Mouse (Mus musculus) heart, embryonic 15.5 days (tissue): Measurements from ENCODE around the gene Cdk14. TPM values are rescaled to one million over a fixed set of nuclear protein-coding genes. Genes with fewer than 3 reads are reported as not detected.

Source experiments
- ATAC-seq: fragments of 200-750 bp; cut with Nextera tagmentation; replicated peaks from 2 replicates; pipeline ENCODE4 v1.8.0; 2017; ENCODE audit warnings: low read depth, moderate TSS enrichment; ENCODE audit not compliant: insufficient number of reproducible peaks, insufficient read depth, low FRiP score
- H3K27ac ChIP-seq: fragments of 300-500 bp; sonication (generic); 2 replicates; pipeline ENCODE4 v1.5.1; 2015; ENCODE audit warnings: mild to moderate bottlenecking, inconsistent platforms
- H3K27me3 ChIP-seq: fragments of 300-500 bp; sonication (generic); 2 replicates; pipeline ENCODE4 v1.6.1; 2015; ENCODE audit warnings: inconsistent platforms
- H3K36me3 ChIP-seq: fragments of 300-500 bp; sonication (generic); 2 replicates; pipeline ENCODE4 v1.6.1; 2015; ENCODE audit warnings: mild to moderate bottlenecking, inconsistent platforms
- H3K4me1 ChIP-seq: fragments of 300-500 bp; sonication (generic); replicated peaks from 2 replicates; pipeline ENCODE4 v1.6.1; 2015; ENCODE audit warnings: inconsistent platforms
- H3K4me2 ChIP-seq: fragments of 300-500 bp; sonication (generic); 2 replicates; pipeline ENCODE4 v1.6.1; 2015; ENCODE audit warnings: inconsistent platforms, mild to moderate bottlenecking, moderate library complexity
- H3K4me3 ChIP-seq: fragments of 300-500 bp; sonication (generic); 2 replicates; pipeline ENCODE4 v1.5.1; 2015; ENCODE audit warnings: mild to moderate bottlenecking, inconsistent platforms
- H3K9ac ChIP-seq: fragments of 300-500 bp; sonication (generic); 2 replicates; pipeline ENCODE4 v1.6.1; 2015; ENCODE audit warnings: mild to moderate bottlenecking, inconsistent platforms
- H3K9me3 ChIP-seq: fragments of 300-500 bp; sonication (generic); replicated peaks from 2 replicates; pipeline ENCODE4 v1.6.1; 2016; ENCODE audit warnings: inconsistent platforms
- WGBS: fragments of 180-500 bp; shearing (Covaris S2); methylation state at CpG from one replicate; pipeline ENCODE4 v1.1.7; 2015; ENCODE audit warnings: mixed read lengths; 5-methylcytosine and 5-hydroxymethylcytosine counted together
- polyA plus RNA-seq: library from polyadenylated mRNA; unstranded; fragments of >200 nt; fragmentation: Nextera tagmentation; extraction: Ambion mirVana; gene quantifications from 2 replicates; pipeline ENCODE4 v1.2.1, GENCODE M21; 2015

Cdk14 gene
- polyA plus RNA-seq, 1 experiment from 2014 or later = 12.0 TPM

- WGBS = 83% methylated on average over 14 of the region's 14 CpGs
- no peak overlapping the region for H3K4me2 ChIP-seq
- no peaks in the 10 kb centered on the region for H3K27me3 ChIP-seq
- no peaks in the 10 kb centered on the region for H3K36me3 ChIP-seq
- no peak overlapping the region for H3K27ac ChIP-seq
- no peak overlapping the region for H3K9ac ChIP-seq
- H3K4me1 ChIP-seq = peaks cover 11% of the 10 kb centered on the region; the same call in 1 of the 2 replicates
- H3K4me3 ChIP-seq = no peak overlapping the region
- no peaks in the 10 kb centered on the region for H3K9me3 ChIP-seq
- ATAC-seq = no peak
Measured at GRCm38 (mm10) chr5:5365285-5366076, 54.6 kb downstream of the Cdk14 start.

- ATAC-seq = no peak
- Histone ChIP-seq H3K9me3 (no peaks in the 10 kb centered on the region), H3K27me3 (no peaks in the 10 kb centered on the region), H3K27ac (no peak overlapping the region), H3K9ac (no peak overlapping the region), H3K4me3 (no peak overlapping the region), H3K36me3 (no peaks in the 10 kb centered on the region), H3K4me2 (no peak overlapping the region), H3K4me1 (peaks cover 11% of the 10 kb centered on the region; the same call in 1 of the 2 replicates)
- WGBS = 95% methylated on average over 3 of the region's 3 CpGs
Measured at GRCm38 (mm10) chr5:5361684-5362083, 58.4 kb downstream of the Cdk14 start.

- no peak overlapping the region for H3K9ac ChIP-seq
- ATAC-seq = no peak
- H3K27ac ChIP-seq = no peak overlapping the region
Measured at GRCm38 (mm10) chr5:5360338-5360737, 59.8 kb downstream of the Cdk14 start.

GRCm38 (mm10) chr5:5359915-5360314 is 60.2 kb downstream of the Cdk14 start:
- Histone ChIP-seq H3K4me3 (no peak overlapping the region), H3K27me3 (no peaks in the 10 kb centered on the region), H3K9ac (no peak overlapping the region), H3K9me3 (no peaks in the 10 kb centered on the region), H3K36me3 (no peaks in the 10 kb centered on the region), H3K4me2 (no peak overlapping the region), H3K27ac (no peak overlapping the region), H3K4me1 (peaks cover 11% of the 10 kb centered on the region; the same call in 1 of the 2 replicates)
- no peak for ATAC-seq
- WGBS = 81% methylated on average over 3 of the region's 3 CpGs

More at GRCm38 (mm10) chr5:5360338-5360737, 59.8 kb downstream of the Cdk14 start:
- Histone ChIP-seq H3K4me1 (peaks cover 11% of the 10 kb centered on the region; the same call in 1 of the 2 replicates), H3K4me3 (no peak overlapping the region), H3K4me2 (no peak overlapping the region), H3K9me3 (no peaks in the 10 kb centered on the region), H3K27me3 (no peaks in the 10 kb centered on the region), H3K36me3 (no peaks in the 10 kb centered on the region)
- WGBS = 85% methylated on average over 5 of the region's 5 CpGs

- no peaks in the 10 kb centered on the region for H3K27me3 ChIP-seq
- no peak overlapping the region for H3K4me2 ChIP-seq
- no peak overlapping the region for H3K27ac ChIP-seq
- no peaks in the 10 kb centered on the region for H3K36me3 ChIP-seq
- no peak overlapping the region for H3K9ac ChIP-seq
- H3K4me1 ChIP-seq = peaks cover 12% of the 10 kb centered on the region
- H3K9me3 ChIP-seq = no peaks in the 10 kb centered on the region
- no peak overlapping the region for H3K4me3 ChIP-seq
- WGBS = 98% methylated on average over 5 of the region's 5 CpGs
- ATAC-seq = no peak
Measured at GRCm38 (mm10) chr5:5359370-5359769, 60.7 kb downstream of the Cdk14 start.

- Histone ChIP-seq H3K36me3 (no peaks in the 10 kb centered on the region), H3K4me1 (peaks cover 16% of the 10 kb centered on the region), H3K4me2 (peak overlapping the region; percentile 14; the same call in 1 of the 2 replicates), H3K27me3 (no peaks in the 10 kb centered on the region), H3K27ac (no peak overlapping the region), H3K9ac (no peak overlapping the region), H3K9me3 (no peaks in the 10 kb centered on the region), H3K4me3 (no peak overlapping the region)
- WGBS = 53% methylated on average over 18 of the region's 18 CpGs
- ATAC-seq = no peak
Measured at GRCm38 (mm10) chr5:5358019-5358717, 61.9 kb downstream of the Cdk14 start.

DNA sequence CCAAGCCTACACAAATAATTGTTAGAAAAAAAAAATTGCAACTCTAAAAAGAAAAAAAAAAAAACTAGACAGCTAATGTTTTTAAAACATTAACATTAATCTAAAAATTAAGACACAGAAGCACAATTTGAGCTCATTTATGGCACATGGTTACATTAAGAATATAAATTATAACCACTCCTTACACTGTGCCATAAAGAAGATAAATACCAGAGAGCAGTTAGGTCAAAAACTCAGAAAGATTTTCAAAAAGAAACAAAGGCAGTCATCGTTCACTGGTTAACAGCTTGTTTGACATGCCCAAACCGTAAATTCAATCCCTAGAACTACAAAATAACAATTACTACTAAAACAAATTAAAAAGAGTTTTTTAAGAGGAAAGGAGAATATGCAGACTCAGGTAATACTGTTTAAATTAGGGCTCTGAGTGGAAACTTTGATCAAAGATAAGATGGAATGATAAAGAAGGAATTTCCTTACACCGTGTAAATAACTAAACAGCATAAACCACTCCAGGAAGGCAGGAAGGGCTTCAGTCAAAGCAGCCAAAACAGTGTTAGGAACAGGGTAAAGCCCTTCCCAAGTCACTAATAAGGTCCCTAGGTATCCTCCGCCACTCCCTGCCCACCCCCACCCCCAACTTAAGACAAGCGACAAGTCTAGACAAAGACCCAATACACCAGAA is 65.3 kb downstream of the Cdk14 start:
- Histone ChIP-seq H3K4me2 (no peak overlapping the region), H3K27me3 (no peaks in the 10 kb centered on the region), H3K36me3 (no peaks in the 10 kb centered on the region), H3K4me3 (no peak overlapping the region), H3K27ac (no peak overlapping the region), H3K9me3 (no peaks in the 10 kb centered on the region), H3K4me1 (peaks cover 16% of the 10 kb centered on the region), H3K9ac (no peak overlapping the region)
- WGBS = 46% methylated on average over 5 of the region's 5 CpGs
- no peak for ATAC-seq

DNA sequence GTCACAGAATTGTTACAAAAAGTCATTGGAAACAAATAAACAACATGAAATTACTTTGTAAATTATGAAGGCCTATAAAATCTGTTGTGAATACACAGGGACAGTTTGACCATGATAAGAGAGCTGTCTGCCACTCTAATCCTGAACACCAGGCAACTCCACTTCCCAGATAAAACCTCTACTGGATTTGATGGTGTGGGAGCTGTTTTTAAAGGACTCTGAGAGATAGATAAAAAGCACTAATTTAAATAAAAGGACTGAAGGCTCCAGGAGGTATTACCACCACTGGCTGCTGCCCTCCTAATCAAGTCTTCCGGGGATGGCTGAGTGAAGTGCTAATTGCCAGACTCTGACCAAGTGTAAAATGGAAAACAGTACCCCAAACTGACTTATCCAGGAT is 66.2 kb downstream of the Cdk14 start:
- ATAC-seq = no peak
- Histone ChIP-seq H3K9me3 (no peaks in the 10 kb centered on the region), H3K4me3 (no peak overlapping the region), H3K36me3 (no peaks in the 10 kb centered on the region), H3K27me3 (no peaks in the 10 kb centered on the region), H3K9ac (no peak overlapping the region), H3K4me2 (no peak overlapping the region), H3K27ac (no peak overlapping the region), H3K4me1 (peaks cover 16% of the 10 kb centered on the region)
- WGBS = 20% methylated on average over 1 of the region's 1 CpGs

- Histone ChIP-seq H3K9me3 (no peaks in the 10 kb centered on the region), H3K36me3 (no peaks in the 10 kb centered on the region), H3K27me3 (no peaks in the 10 kb centered on the region), H3K4me1 (peaks cover 35% of the 10 kb centered on the region), H3K4me2 (no peak overlapping the region), H3K4me3 (no peak overlapping the region), H3K9ac (no peak overlapping the region), H3K27ac (no peak overlapping the region)
- 64% methylated on average over 5 of the region's 5 CpGs for WGBS
- no peak for ATAC-seq
Measured at GRCm38 (mm10) chr5:5344646-5345045, 75.5 kb downstream of the Cdk14 start.

DNA sequence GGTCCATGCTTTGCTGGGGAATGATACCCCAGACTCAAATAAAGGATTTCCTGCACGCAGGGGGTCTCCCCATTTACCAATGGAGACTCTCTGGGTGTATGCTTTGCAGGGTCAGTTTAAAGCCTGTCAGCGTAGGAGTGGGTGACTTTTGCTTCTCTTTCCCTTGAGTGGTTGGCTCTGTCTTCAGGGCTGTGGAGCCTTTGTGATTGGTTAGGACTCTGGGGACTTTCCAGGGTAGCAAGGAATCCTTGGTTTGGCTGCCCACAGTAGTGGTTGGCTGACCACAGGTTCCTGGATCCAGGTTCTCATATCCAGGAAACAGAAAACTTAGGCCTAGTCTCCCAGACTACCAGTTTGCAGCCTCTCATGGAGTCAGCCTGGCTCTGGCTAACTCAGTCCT is 76.4 kb downstream of the Cdk14 start:
- H3K9ac ChIP-seq = no peak overlapping the region
- H3K27ac ChIP-seq = peak overlapping the region; percentile 90
- no peak for ATAC-seq

GRCm38 (mm10) chr5:5343267-5343666 is 76.8 kb downstream of the Cdk14 start:
- peak; percentile 65 for ATAC-seq
- WGBS = 26% methylated on average over 2 of the region's 2 CpGs

More for the DNA sequence above, 76.4 kb downstream of the Cdk14 start:
- WGBS = 75% methylated on average over 2 of the region's 2 CpGs
- peaks cover 35% of the 10 kb centered on the region for H3K4me1 ChIP-seq
- no peaks in the 10 kb centered on the region for H3K27me3 ChIP-seq
- no peak overlapping the region for H3K4me2 ChIP-seq
- no peaks in the 10 kb centered on the region for H3K36me3 ChIP-seq
- no peaks in the 10 kb centered on the region for H3K9me3 ChIP-seq
- no peak overlapping the region for H3K4me3 ChIP-seq

More at GRCm38 (mm10) chr5:5343267-5343666, 76.8 kb downstream of the Cdk14 start:
- H3K27me3 ChIP-seq = no peaks in the 10 kb centered on the region
- no peaks in the 10 kb centered on the region for H3K9me3 ChIP-seq
- H3K9ac ChIP-seq = no peak overlapping the region
- no peaks in the 10 kb centered on the region for H3K36me3 ChIP-seq
- H3K4me1 ChIP-seq = peaks cover 35% of the 10 kb centered on the region
- no peak overlapping the region for H3K4me2 ChIP-seq
- H3K4me3 ChIP-seq = no peak overlapping the region
- peak overlapping the region; percentile 90 for H3K27ac ChIP-seq
